Mouse (Mus musculus) liver, embryonic 14.5 days (tissue): ENCODE results near the gene Mrpl22. TPM values are rescaled to one million over a fixed set of nuclear protein-coding genes. Genes with fewer than 3 reads are reported as not detected.
A peak's percentile ranks its signal among the peaks of the same experiment; 100 is the strongest.
"Not testable (repeated sequence)": the region's sequence is repeated elsewhere in the genome, so short reads cannot be mapped to it uniquely, and the experiment has no call there.

Experiments
- ATAC-seq: fragments of 200-750 bp; cut with Nextera tagmentation; 2 replicates; pipeline ENCODE4 v1.8.0; 2017; ENCODE audit warnings: moderate number of reproducible peaks, mild to moderate bottlenecking, moderate library complexity; ENCODE audit not compliant: insufficient read depth
- DNase-seq, 3 experiments: peaks; one replicate each; pipeline ENCODE4 v3.0.0-alpha.2; 2012 to 2013; ENCODE audit warnings: low read depth in 3 of 3, low spot score in 3 of 3
- H3K27ac ChIP-seq: fragments of 300-500 bp; sonication (generic); 2 replicates; pipeline ENCODE4 v1.5.1; 2014; ENCODE audit warnings: moderate library complexity, mild to moderate bottlenecking, control low read depth, inconsistent platforms
- H3K27me3 ChIP-seq: fragments of 300-500 bp; sonication (generic); 2 replicates; pipeline ENCODE4 v1.6.1; 2014; ENCODE audit warnings: mild to moderate bottlenecking, low read length, moderate library complexity; ENCODE audit not compliant: control insufficient read depth, insufficient read depth
- H3K36me3 ChIP-seq: fragments of 300-500 bp; sonication (generic); replicated peaks from 2 replicates; pipeline ENCODE4 v1.6.1; 2014; ENCODE audit warnings: low read depth; ENCODE audit not compliant: control insufficient read depth, insufficient read depth
- H3K4me1 ChIP-seq, 2 experiments: fragments of 200-500 bp in 1 of 2; fragments of 300-500 bp in 1 of 2; sonication (generic) in 1 of 2; replicated peaks; 2 replicates each; pipeline ENCODE4 v1.6.1; 2012 to 2014; ENCODE audit warnings: antibody characterized with exemption in 1 of 2, inconsistent platforms in 1 of 2, low read length in 1 of 2; ENCODE audit not compliant: control insufficient read depth in 2 of 2, insufficient read depth in 2 of 2
- H3K4me2 ChIP-seq: fragments of 300-500 bp; sonication (generic); 2 replicates; pipeline ENCODE4 v1.6.1; 2014; ENCODE audit warnings: low read depth, mild to moderate bottlenecking, control low read depth, moderate library complexity
- H3K4me3 ChIP-seq, 2 experiments: fragments of 200-500 bp in 1 of 2; fragments of 300-500 bp in 1 of 2; sonication (generic) in 1 of 2; 2 replicates each; pipeline ENCODE4 v1.5.1; 2012 to 2014; ENCODE audit warnings: low read depth in 2 of 2, low read length in 2 of 2, mild to moderate bottlenecking in 2 of 2, control low read depth in 1 of 2, inconsistent platforms in 1 of 2, moderate library complexity in 1 of 2; ENCODE audit not compliant: insufficient read depth in 1 of 2
- H3K9ac ChIP-seq: fragments of 300-500 bp; sonication (generic); replicated peaks from 2 replicates; pipeline ENCODE4 v1.6.1; 2014; ENCODE audit warnings: mild to moderate bottlenecking, control low read depth, moderate library complexity
- H3K9me3 ChIP-seq: fragments of 300-500 bp; sonication (generic); 2 replicates; pipeline ENCODE4 v1.6.1; 2016; ENCODE audit warnings: low read length, mixed read lengths; ENCODE audit not compliant: control insufficient read depth
- CTCF ChIP-seq: IDR thresholded peaks from 2 replicates; pipeline ENCODE4 v1.5.1; 2016; ENCODE audit warnings: antibody characterized with exemption, low read depth, control low read depth
- EP300 ChIP-seq: IDR thresholded peaks from 2 replicates; pipeline ENCODE4 v1.6.1; 2016; ENCODE audit warnings: antibody characterized with exemption, low read depth
- WGBS: fragments of 180-500 bp; shearing (Covaris S2); extraction: QIAGEN DNeasy Blood & Tissue Kit; methylation state at CpG from one replicate; pipeline ENCODE4 v1.1.7; 2014; ENCODE audit not compliant: insufficient replicate concordance; 5-methylcytosine and 5-hydroxymethylcytosine counted together
- polyA plus RNA-seq, 2 experiments: library from polyadenylated mRNA; depleted of rRNA in 1 of 2; stranded (reverse) in 1 of 2; unstranded in 1 of 2; fragments of >200 nt; fragmentation: Nextera tagmentation in 1 of 2; extraction: Ambion mirVana in 1 of 2; gene quantifications; 2 replicates each; pipeline versions ENCODE4 v1.2.1 to v1.2.3; 2012 to 2014

Gene Mrpl22
- polyA plus RNA-seq, 2 experiments = 66.0 to 102 TPM

- Histone ChIP-seq H3K36me3 (no peaks in the 10 kb centered on the region), H3K27ac (no peak overlapping the region), H3K4me1 (peaks cover 0 to 8% of the 10 kb centered on the region in 2 experiments; a peak in 2 of 4 replicates), H3K9ac (no peak overlapping the region), H3K4me3 (no peak overlapping the region), H3K9me3 (no peaks in the 10 kb centered on the region), H3K4me2 (no peak overlapping the region), H3K27me3 (no peaks in the 10 kb centered on the region)
- TF ChIP-seq EP300 (no peak), CTCF (no peak)
- ATAC-seq (no peak), DNase-seq (no peak)
- 44% methylated on average over 4 of the region's 4 CpGs for WGBS
These were observed 22.5 kb downstream of the Mrpl22 start for GRCm38 (mm10) chr11:58193860-58194520.

- TF ChIP-seq CTCF (no peak), EP300 (no peak)
- peak overlapping the region; percentile 83 for H3K9ac ChIP-seq
- H3K27ac ChIP-seq = no peak overlapping the region; the same call in 1 of the 2 replicates
These were observed 27.2 kb downstream of the Mrpl22 start for GRCm38 (mm10) chr11:58198663-58199062.

GRCm38 (mm10) chr11:58199229-58200037, 28.0 kb downstream of the Mrpl22 start, which contains the start of the genes Igtp and Irgm2:
Gene Igtp (plus strand): TSS chr11:58199556.
Gene Irgm2 (plus strand): TSS chr11:58199618.
- Histone ChIP-seq H3K4me2 (peak within 1 kb of the TSS; percentile 92), H3K27ac (peak within 1 kb of the TSS; percentile 66), H3K4me1 (peaks cover 0 to 18% of the 10 kb centered on the region in 2 experiments; a peak in 2 of 4 replicates), H3K9ac (peak within 1 kb of the TSS; percentile 83), H3K4me3 (peak within 1 kb of the TSS; percentile 77 to 90)
- ATAC-seq = peak; percentile 95
- H3K9me3 ChIP-seq, H3K36me3 ChIP-seq, H3K27me3 ChIP-seq: not testable (repeated sequence)
- peak in 1 of 3 experiments; percentile 77 for DNase-seq
- 4% methylated on average over 14 of the region's 15 CpGs for WGBS

More at GRCm38 (mm10) chr11:58198663-58199062, 27.2 kb downstream of the Mrpl22 start:
- Histone ChIP-seq H3K27me3 (no peaks in the 10 kb centered on the region), H3K4me1 (peaks cover 0 to 21% of the 10 kb centered on the region in 2 experiments; a peak in 2 of 4 replicates), H3K4me3 (peak overlapping the region in 1 of 2 experiments; percentile 77; a peak in 2 of 4 replicates), H3K9me3 (no peaks in the 10 kb centered on the region), H3K36me3 (no peaks in the 10 kb centered on the region), H3K4me2 (peak overlapping the region; percentile 92)
- 88% methylated on average over 4 of the region's 4 CpGs for WGBS
- DNase-seq = no peak
- no peak for ATAC-seq

- no peaks in the 10 kb centered on the region for H3K27me3 ChIP-seq
- H3K4me2 ChIP-seq = peak overlapping the region; percentile 92
- no peaks in the 10 kb centered on the region for H3K36me3 ChIP-seq
- peaks cover 0 to 18% of the 10 kb centered on the region in 2 experiments; a peak in 2 of 4 replicates for H3K4me1 ChIP-seq
- no peak for ATAC-seq
- no peaks in the 10 kb centered on the region for H3K9me3 ChIP-seq
- peak overlapping the region; percentile 77 to 90 for H3K4me3 ChIP-seq
- H3K27ac ChIP-seq = no peak overlapping the region; the same call in 1 of the 2 replicates
- peak overlapping the region; percentile 42 for H3K9ac ChIP-seq
- WGBS = 64% methylated on average over 4 of the region's 4 CpGs
- no peak for TF ChIP-seq EP300
- TF ChIP-seq CTCF = no peak
- DNase-seq = no peak
These were observed 28.8 kb downstream of the Mrpl22 start for GRCm38 (mm10) chr11:58200226-58200625.

- TF ChIP-seq CTCF (no peak), EP300 (no peak)
- no peak for ATAC-seq
- Histone ChIP-seq H3K36me3 (no peaks in the 10 kb centered on the region), H3K27ac (no peak overlapping the region), H3K4me3 (no peak overlapping the region), H3K4me2 (no peak overlapping the region), H3K4me1 (peaks cover 0 to 18% of the 10 kb centered on the region in 2 experiments; a peak in 2 of 4 replicates), H3K9me3 (no peaks in the 10 kb centered on the region), H3K27me3 (no peaks in the 10 kb centered on the region), H3K9ac (no peak overlapping the region)
- WGBS = 78% methylated on average over 12 of the region's 12 CpGs
- DNase-seq = no peak
These were observed 29.6 kb downstream of the Mrpl22 start for GRCm38 (mm10) chr11:58201052-58201451.
